In genomic region chr16:92039966-92040365, GRCm38 (mm10) we compare ENCODE assay signal across 27 mouse cellular contexts. TPM values are rescaled to one million over a fixed set of nuclear protein-coding genes. Genes with fewer than 3 reads are reported as not detected.
DNase-seq lines count a peak whose midpoint lies in the region; ATAC-seq and TF ChIP-seq lines count a peak whose summit lies in the region.
"Had no signal": no experiment of that assay in that cellular context is flagged by ENCODE, and none has a peak within 500 bp of the region (broad histone marks: within the 10 kb centered on the region; RNA-seq: fewer than 3 reads in every experiment).

No protein-coding gene starts in this region.

- 96% methylated on average over 11 of the region's 11 CpGs for WGBS in cerebellum, adult 2 months
- WGBS in kidney, postnatal 0 days, result 91% methylated on average over 11 of the region's 11 CpGs
- 93% methylated on average over 11 of the region's 11 CpGs for WGBS in kidney, adult 2 months

- no peak overlapping the region for H3K4me2 ChIP-seq in kidney, postnatal 0 days (ENCODE audit: low read length)
- H3K4me2 ChIP-seq: embryonic facial prominence, embryonic 13.5 days; forebrain, embryonic 12.5 days; forebrain, embryonic 15.5 days; heart, embryonic 11.5 days; hindbrain, embryonic 12.5 days; hindbrain, embryonic 15.5 days had no signal

- H3K27ac ChIP-seq in cerebellum, adult 2 months (ENCODE audit: insufficient read depth, low read length), result no peak overlapping the region
- no peak overlapping the region for H3K27ac ChIP-seq in kidney, postnatal 0 days
- no peak overlapping the region for H3K27ac ChIP-seq in kidney, adult 2 months (ENCODE audit: insufficient read depth, low read depth, low read length)
- H3K27ac ChIP-seq: embryonic facial prominence, embryonic 10.5 days; embryonic facial prominence, embryonic 13.5 days; forebrain, embryonic 12.5 days; forebrain, embryonic 15.5 days; heart, adult 2 months; hindbrain, embryonic 12.5 days; hindbrain, embryonic 15.5 days had no signal

- no peak overlapping the region for H3K4me3 ChIP-seq in cerebellum, adult 2 months (replicated peaks; ENCODE audit: insufficient read depth, low read depth, low read length)
- no peak overlapping the region for H3K4me3 ChIP-seq in kidney, postnatal 0 days (replicated peaks; ENCODE audit: low read depth, low read length)
- H3K4me3 ChIP-seq in kidney, adult 2 months (ENCODE audit: insufficient read depth, low read depth, low read length), result no peak overlapping the region
- H3K4me3 ChIP-seq: embryonic facial prominence, embryonic 10.5 days; embryonic facial prominence, embryonic 13.5 days; erythroblast, embryonic 14.5 days; forebrain, embryonic 12.5 days; forebrain, embryonic 15.5 days; heart, adult 2 months; hindbrain, embryonic 12.5 days; hindbrain, embryonic 15.5 days had no signal

- no peak for DNase-seq in cerebellum, adult 2 months
- DNase-seq in cerebellum, postnatal 14 days, result no peak
- no peak for DNase-seq in kidney, postnatal 0 days (ENCODE audit: low spot score)
- no peak for DNase-seq in kidney, adult 2 months
- peak; percentile 52 for DNase-seq in ZHBTc4 (ENCODE audit: low read depth, low spot score)
- no peak for DNase-seq in urinary bladder, adult 18-20 months (ENCODE audit: low spot score in 2 of 2)
- no peak for DNase-seq in right cerebral cortex, postnatal 10 days (ENCODE audit: low spot score in 2 of 2)
- DNase-seq: adrenal gland, adult 8-10 months; adrenal gland, postnatal 25 days; cerebellum, adult 18-20 months; cerebellum, adult 9-11 months; cerebellum, postnatal 36 days; embryo, embryonic 11 days; gastrocnemius, postnatal 25 days; heart, adult 2 months had no signal

- no peaks in the 10 kb centered on the region for H3K9me3 ChIP-seq in kidney, postnatal 0 days (replicated peaks; ENCODE audit: low read length)
- H3K9me3 ChIP-seq: embryonic facial prominence, embryonic 10.5 days; embryonic facial prominence, embryonic 13.5 days; forebrain, embryonic 12.5 days; forebrain, embryonic 15.5 days; G1E; hindbrain, embryonic 12.5 days; hindbrain, embryonic 15.5 days had no signal

- 0 out of 2 replicates have a peak, but pooled peaks have one; percentile 3 for TF ChIP-seq CTCF in cerebellum, adult 2 months (IDR thresholded peaks at IDR 0.05; ENCODE audit: borderline replicate concordance, insufficient read depth, low read depth, low read length)
- peak; percentile 11; the same call in 1 of the 2 replicates for TF ChIP-seq CTCF in kidney, postnatal 0 days (IDR thresholded peaks at IDR 0.05; ENCODE audit: low read depth)
- TF ChIP-seq CTCF in kidney, adult 2 months (conservative IDR thresholded peaks at IDR 0.05; ENCODE audit: insufficient read depth, insufficient read length, low read depth, low read length), result no peak

- H3K27me3 ChIP-seq in cerebellum, adult 2 months (ENCODE audit: control insufficient read depth, insufficient read depth, low read length), result no peaks in the 10 kb centered on the region
- no peaks in the 10 kb centered on the region for H3K27me3 ChIP-seq in kidney, postnatal 0 days (ENCODE audit: insufficient read depth, low read length)
- H3K27me3 ChIP-seq in kidney, adult 2 months (replicated peaks; ENCODE audit: control insufficient read depth, insufficient read depth, low read length), result no peaks in the 10 kb centered on the region
- H3K27me3 ChIP-seq: embryonic facial prominence, embryonic 13.5 days; forebrain, embryonic 12.5 days; forebrain, embryonic 15.5 days; hindbrain, embryonic 15.5 days; Patski had no signal

- H3K4me1 ChIP-seq in cerebellum, adult 2 months (ENCODE audit: control insufficient read depth, insufficient read depth, low read length), result no peaks in the 10 kb centered on the region
- H3K4me1 ChIP-seq in kidney, postnatal 0 days (replicated peaks; ENCODE audit: insufficient read depth, low read length), result no peaks in the 10 kb centered on the region
- no peaks in the 10 kb centered on the region for H3K4me1 ChIP-seq in kidney, adult 2 months (ENCODE audit: control insufficient read depth, insufficient read depth, low read length)
- H3K4me1 ChIP-seq: embryonic facial prominence, embryonic 13.5 days; forebrain, embryonic 12.5 days; forebrain, embryonic 15.5 days; hindbrain, embryonic 12.5 days; hindbrain, embryonic 15.5 days had no signal

- H3K9ac ChIP-seq in kidney, postnatal 0 days (ENCODE audit: low read depth, low read length), result no peak overlapping the region
- H3K9ac ChIP-seq: embryonic facial prominence, embryonic 13.5 days; forebrain, embryonic 12.5 days; forebrain, embryonic 15.5 days; hindbrain, embryonic 12.5 days; hindbrain, embryonic 15.5 days had no signal

- H3K36me3 ChIP-seq in kidney, postnatal 0 days (ENCODE audit: insufficient read depth, low read length), result no peaks in the 10 kb centered on the region
- no peaks in the 10 kb centered on the region for H3K36me3 ChIP-seq in kidney, adult 2 months (ENCODE audit: control insufficient read depth, insufficient read depth, low read length)
- H3K36me3 ChIP-seq: embryonic facial prominence, embryonic 10.5 days; embryonic facial prominence, embryonic 13.5 days; forebrain, embryonic 12.5 days; forebrain, embryonic 15.5 days; G1E; hindbrain, embryonic 12.5 days; hindbrain, embryonic 15.5 days had no signal

- no peak for ATAC-seq in kidney, postnatal 0 days (replicated peaks; ENCODE audit: low FRiP score, low read depth)
- ATAC-seq: activated CD4-positive, CD25-positive, alpha-beta regulatory T cell, adult 4 months; forebrain, embryonic 15.5 days; Patski had no signal

- TF ChIP-seq POLR2A in cerebellum, adult 2 months (IDR thresholded peaks at IDR 0.05; ENCODE audit: borderline replicate concordance, insufficient read depth, low read length), result no peak
- no peak for TF ChIP-seq POLR2A in kidney, adult 2 months (IDR thresholded peaks at IDR 0.05; ENCODE audit: low read depth, low read length)

RNA-seq across cellular contexts. Expression of gene Mrps6, which starts 18.1 kb away (rescaled TPM):
- polyA plus RNA-seq in cerebellum, adult 2 months (2012; rRNA removed), result 76.6 and 84.1 TPM in 2 replicates
- 373 and 387 TPM in 2 replicates for polyA plus RNA-seq in kidney, postnatal 0 days (2015; fragmentation: Nextera tagmentation; extraction: Ambion mirVana)
- 99.2 and 129 TPM in 2 replicates for polyA plus RNA-seq in kidney, adult 2 months (2012; rRNA removed)
- polyA plus RNA-seq: erythroblast, embryonic 14.5 days had no signal

RNA-seq across cellular contexts. Expression of gene Gm49711, which starts 18.1 kb away (rescaled TPM):
- 0.38 TPM in 2 replicates for polyA plus RNA-seq in cerebellum, adult 2 months (2012; rRNA removed)
- polyA plus RNA-seq in kidney, postnatal 0 days (2015; fragmentation: Nextera tagmentation; extraction: Ambion mirVana), result 0.13 and 0.29 TPM in 2 replicates
- 0.16 TPM in 1 of 2 replicates, not detected in the other for polyA plus RNA-seq in kidney, adult 2 months (2012; rRNA removed)
- polyA plus RNA-seq: activated CD4-positive, CD25-positive, alpha-beta regulatory T cell, adult 4 months; embryonic facial prominence, embryonic 10.5 days; heart, adult 2 months; heart, embryonic 14.5 days had no signal

RNA-seq across cellular contexts. Expression of gene Slc5a3, which starts 18.2 kb away (rescaled TPM):
- polyA plus RNA-seq in cerebellum, adult 2 months (2012; rRNA removed), result 7.3 and 8.3 TPM in 2 replicates
- 13.5 and 13.9 TPM in 2 replicates for polyA plus RNA-seq in kidney, postnatal 0 days (2015; fragmentation: Nextera tagmentation; extraction: Ambion mirVana)
- 17.1 and 17.6 TPM in 2 replicates for polyA plus RNA-seq in kidney, adult 2 months (2012; rRNA removed)
- polyA plus RNA-seq: erythroblast, embryonic 14.5 days had no signal
